ENCODE assay signal across 9 mouse cellular contexts in genomic region chr1:190171750-190172149, GRCm38 (mm10). TPM values are rescaled to one million over a fixed set of nuclear protein-coding genes. Genes with fewer than 3 reads are reported as not detected.
A peak's percentile ranks its signal among the peaks of the same experiment; 100 is the strongest.
DNase-seq lines count a peak whose midpoint lies in the region; ATAC-seq and TF ChIP-seq lines count a peak whose summit lies in the region.
"Had no signal": no experiment of that assay in that cellular context is flagged by ENCODE, and none has a peak within 500 bp of the region (broad histone marks: within the 10 kb centered on the region; RNA-seq: fewer than 3 reads in every experiment).

No protein-coding gene starts in this region.

- DNase-seq in kidney, postnatal 10 days = no peak
- no peak for DNase-seq in hindbrain, postnatal 0 days (ENCODE audit: low spot score)
- no peak for DNase-seq in right cerebral cortex, adult 18-20 months
- no peak for DNase-seq in lung, postnatal 25 days (ENCODE audit: low spot score)
- DNase-seq: kidney, adult 2 months had no signal

- H3K27me3 ChIP-seq in kidney, embryonic 14.5 days (ENCODE audit: control insufficient read depth, insufficient read depth, low read length) = peaks cover 67% of the 10 kb centered on the region
- peaks cover 79% of the 10 kb centered on the region for H3K27me3 ChIP-seq in forebrain, embryonic 13.5 days
- peaks cover 16% of the 10 kb centered on the region; the same call in 1 of the 2 replicates for H3K27me3 ChIP-seq in hindbrain, postnatal 0 days (ENCODE audit: insufficient read depth, low read length)
- H3K27me3 ChIP-seq in midbrain, embryonic 16.5 days (ENCODE audit: control insufficient read depth, insufficient read depth, low read depth, low read length) = peaks cover 4% of the 10 kb centered on the region

- no peak for ATAC-seq in kidney, embryonic 14.5 days (ENCODE audit: low FRiP score, low TSS enrichment)
- no peak for ATAC-seq in forebrain, embryonic 13.5 days
- no peak for ATAC-seq in hindbrain, postnatal 0 days
- ATAC-seq in midbrain, embryonic 16.5 days = no peak

- H3K27ac ChIP-seq in kidney, embryonic 14.5 days (ENCODE audit: low read depth, low read length) = no peak overlapping the region
- no peak overlapping the region for H3K27ac ChIP-seq in forebrain, embryonic 13.5 days
- H3K27ac ChIP-seq in hindbrain, postnatal 0 days = no peak overlapping the region
- peak overlapping the region; percentile 77; the same call in 1 of the 2 replicates for H3K27ac ChIP-seq in midbrain, embryonic 16.5 days (ENCODE audit: low read length)
- H3K27ac ChIP-seq: limb, embryonic 13.5 days had no signal

- 0 out of 2 replicates have a peak overlapping the region, but pooled peaks have one; percentile 63 for H3K4me3 ChIP-seq in kidney, embryonic 14.5 days (ENCODE audit: low read length)
- peak overlapping the region; percentile 65 for H3K4me3 ChIP-seq in forebrain, embryonic 13.5 days
- H3K4me3 ChIP-seq in hindbrain, postnatal 0 days (ENCODE audit: low read length) = no peak overlapping the region
- H3K4me3 ChIP-seq in midbrain, embryonic 16.5 days (ENCODE audit: low read depth, low read length) = peak overlapping the region; percentile 69

- H3K36me3 ChIP-seq in kidney, embryonic 14.5 days (ENCODE audit: control insufficient read depth, insufficient read depth, low read length) = no peaks in the 10 kb centered on the region
- no peaks in the 10 kb centered on the region for H3K36me3 ChIP-seq in forebrain, embryonic 13.5 days (ENCODE audit: poor library complexity, severe bottlenecking)
- no peaks in the 10 kb centered on the region for H3K36me3 ChIP-seq in hindbrain, postnatal 0 days (ENCODE audit: insufficient read depth, low read length)
- no peaks in the 10 kb centered on the region for H3K36me3 ChIP-seq in midbrain, embryonic 16.5 days (ENCODE audit: control insufficient read depth, insufficient read depth, low read length)
- H3K36me3 ChIP-seq: limb, embryonic 13.5 days had no signal

- H3K4me1 ChIP-seq in kidney, embryonic 14.5 days (ENCODE audit: control insufficient read depth, insufficient read depth, low read length) = peaks cover 22% of the 10 kb centered on the region; the same call in 1 of the 2 replicates
- peaks cover 68% of the 10 kb centered on the region for H3K4me1 ChIP-seq in forebrain, embryonic 13.5 days
- peaks cover 14% of the 10 kb centered on the region; the same call in 1 of the 2 replicates for H3K4me1 ChIP-seq in hindbrain, postnatal 0 days (ENCODE audit: insufficient read depth, low read length)
- H3K4me1 ChIP-seq in midbrain, embryonic 16.5 days (ENCODE audit: control insufficient read depth, insufficient read depth, low read length) = peaks cover 38% of the 10 kb centered on the region

- H3K4me2 ChIP-seq in kidney, embryonic 14.5 days (replicated peaks; ENCODE audit: low read depth, low read length) = no peak overlapping the region
- H3K4me2 ChIP-seq in forebrain, embryonic 13.5 days = peak overlapping the region; percentile 87
- H3K4me2 ChIP-seq in hindbrain, postnatal 0 days (ENCODE audit: low read depth, low read length) = peak overlapping the region; percentile 90
- peak overlapping the region; percentile 98 for H3K4me2 ChIP-seq in midbrain, embryonic 16.5 days (ENCODE audit: low read length)

- no peak for TF ChIP-seq CTCF in hindbrain, postnatal 0 days (IDR thresholded peaks at IDR 0.05; ENCODE audit: low read depth)

- 2% methylated on average over 12 of the region's 12 CpGs for WGBS in kidney, embryonic 14.5 days
- 0% methylated on average over 12 of the region's 12 CpGs for WGBS in forebrain, embryonic 13.5 days
- 5% methylated on average over 12 of the region's 12 CpGs for WGBS in hindbrain, postnatal 0 days
- under 1% methylated on average over 12 of the region's 12 CpGs for whole genome bisulfite sequencing in midbrain, embryonic 16.5 days

- H3K9ac ChIP-seq in kidney, embryonic 14.5 days (ENCODE audit: low read depth, low read length) = no peak overlapping the region
- no peak overlapping the region for H3K9ac ChIP-seq in forebrain, embryonic 13.5 days
- no peak overlapping the region for H3K9ac ChIP-seq in hindbrain, postnatal 0 days (replicated peaks; ENCODE audit: low read length)
- H3K9ac ChIP-seq in midbrain, embryonic 16.5 days (ENCODE audit: low read depth, low read length) = no peak overlapping the region; the same call in 1 of the 2 replicates
- H3K9ac ChIP-seq: limb, embryonic 13.5 days had no signal

- H3K9me3 ChIP-seq in kidney, embryonic 14.5 days (ENCODE audit: control insufficient read depth, low read length) = no peaks in the 10 kb centered on the region
- H3K9me3 ChIP-seq in forebrain, embryonic 13.5 days (replicated peaks) = no peaks in the 10 kb centered on the region
- H3K9me3 ChIP-seq in hindbrain, postnatal 0 days (ENCODE audit: low read length) = no peaks in the 10 kb centered on the region
- H3K9me3 ChIP-seq in midbrain, embryonic 16.5 days (replicated peaks; ENCODE audit: control insufficient read depth, low read length, poor library complexity, severe bottlenecking) = no peaks in the 10 kb centered on the region
- H3K9me3 ChIP-seq: limb, embryonic 13.5 days had no signal

RNA-seq across cellular contexts. Expression of gene Prox1, which starts 1.2 kb away (rescaled TPM):
- polyA plus RNA-seq in kidney, embryonic 14.5 days (2014; fragmentation: Nextera tagmentation; extraction: Ambion mirVana) = 0.84 and 1.2 TPM in 2 replicates
- 10.9 and 12.1 TPM in 2 replicates for polyA plus RNA-seq in forebrain, embryonic 13.5 days (2015; fragmentation: Nextera tagmentation; extraction: Ambion mirVana)
- 8.0 and 8.4 TPM in 2 replicates for total RNA-seq in hindbrain, postnatal 0 days (2014; rRNA removed)
- polyA plus RNA-seq in hindbrain, postnatal 0 days (2015; fragmentation: Nextera tagmentation; extraction: Ambion mirVana) = 3.8 and 3.9 TPM in 2 replicates
- 15.9 and 33.5 TPM in 2 replicates for polyA plus RNA-seq in midbrain, embryonic 16.5 days (2015; fragmentation: Nextera tagmentation; extraction: Ambion mirVana)
